Mouse (Mus musculus): Measurements from ENCODE around the gene Pygb. TPM values are rescaled to one million over a fixed set of nuclear protein-coding genes. Genes with fewer than 3 reads are reported as not detected.

Pygb gene
- polyA plus RNA-seq, 1 experiment: 25.7 TPM

DNA sequence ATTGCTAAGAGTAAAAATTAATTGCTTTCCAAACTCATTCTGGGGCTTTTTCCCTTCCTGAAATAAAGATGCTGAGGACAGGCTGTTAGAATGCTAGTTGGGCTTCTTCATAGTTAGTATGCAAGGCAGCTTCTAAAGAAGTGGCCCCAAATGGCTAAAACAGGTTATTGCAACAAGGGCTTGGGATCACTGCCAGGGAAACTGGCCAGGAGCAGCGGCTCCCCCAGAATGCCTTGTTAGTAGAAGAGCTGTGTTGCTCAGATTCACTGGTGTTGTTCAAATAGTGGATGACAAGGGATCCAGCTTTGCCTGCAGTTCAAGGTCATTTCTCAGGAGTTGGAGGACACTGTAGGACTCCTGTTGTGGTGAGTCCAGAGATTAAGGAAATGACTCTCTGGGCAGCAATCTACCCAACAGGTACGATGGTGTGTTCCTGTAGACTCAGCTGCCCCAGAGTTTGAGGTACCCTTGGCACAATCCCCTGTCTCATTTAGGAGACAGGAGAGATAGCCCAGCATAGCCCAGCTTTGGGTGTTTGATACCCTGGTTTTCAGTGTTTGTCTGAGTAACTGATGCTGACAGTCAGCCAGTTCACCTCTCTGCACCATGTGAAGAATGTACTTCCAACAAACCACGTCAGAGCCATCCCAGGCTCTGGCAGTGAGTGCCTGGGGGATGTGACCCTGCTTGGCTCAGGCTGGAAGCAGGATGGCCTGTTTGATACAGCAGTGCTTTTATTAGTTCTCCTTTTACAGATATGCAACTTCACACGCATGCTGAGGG is 2.4 kb downstream of the Pygb start:
- no peaks in the 10 kb centered on the region for H3K27me3 ChIP-seq (ENCODE audit: control insufficient read depth, insufficient read depth, low read length)
- DNase-seq (ENCODE audit: low read depth in 1 of 2, low spot score in 2 of 2): no peak
- no peak overlapping the region for H3K4me3 ChIP-seq (ENCODE audit: extremely low read depth, insufficient read depth, insufficient read length)
- TF ChIP-seq CTCF (IDR thresholded peaks at IDR 0.05; ENCODE audit: extremely low read depth, insufficient read depth, insufficient read length, insufficient replicate concordance) (no peak), POLR2A (IDR thresholded peaks at IDR 0.05; ENCODE audit: low read depth, low read length) (no peak)
- peaks cover 2% of the 10 kb centered on the region; the same call in 1 of the 2 replicates for H3K4me1 ChIP-seq (ENCODE audit: control insufficient read depth, insufficient read depth, insufficient read length)
- peaks cover 2% of the 10 kb centered on the region; the same call in 1 of the 2 replicates for H3K36me3 ChIP-seq (ENCODE audit: control insufficient read depth, insufficient read depth, low read length)
- H3K27ac ChIP-seq (ENCODE audit: insufficient read depth, low read length): no peak overlapping the region
- WGBS: 73% methylated on average over 4 of the region's 4 CpGs

GRCm38 (mm10) chr2:150793320-150793719 is 6.8 kb downstream of the Pygb start:
- Histone ChIP-seq H3K36me3 (ENCODE audit: control insufficient read depth, insufficient read depth, low read length) (peaks cover 5% of the 10 kb centered on the region; the same call in 1 of the 2 replicates), H3K27me3 (ENCODE audit: control insufficient read depth, insufficient read depth, low read length) (no peaks in the 10 kb centered on the region), H3K4me1 (ENCODE audit: control insufficient read depth, insufficient read depth, insufficient read length) (peaks cover 2% of the 10 kb centered on the region; the same call in 1 of the 2 replicates), H3K4me3 (ENCODE audit: extremely low read depth, insufficient read depth, insufficient read length) (no peak overlapping the region), H3K27ac (ENCODE audit: insufficient read depth, low read length) (no peak overlapping the region)
- 90% methylated on average over 4 of the region's 4 CpGs for WGBS
- TF ChIP-seq CTCF (IDR thresholded peaks at IDR 0.05; ENCODE audit: extremely low read depth, insufficient read depth, insufficient read length, insufficient replicate concordance): no peak
- TF ChIP-seq POLR2A (IDR thresholded peaks at IDR 0.05; ENCODE audit: low read depth, low read length): no peak
- no peak for DNase-seq (ENCODE audit: low read depth in 1 of 2, low spot score in 2 of 2)

GRCm38 (mm10) chr2:150798084-150798483 is 11.5 kb downstream of the Pygb start:
- H3K4me3 ChIP-seq (ENCODE audit: extremely low read depth, insufficient read depth, insufficient read length): no peak overlapping the region
- peaks cover 13% of the 10 kb centered on the region for H3K36me3 ChIP-seq (ENCODE audit: control insufficient read depth, insufficient read depth, low read length)
- TF ChIP-seq CTCF (IDR thresholded peaks at IDR 0.05; ENCODE audit: extremely low read depth, insufficient read depth, insufficient read length, insufficient replicate concordance) (no peak), POLR2A (IDR thresholded peaks at IDR 0.05; ENCODE audit: low read depth, low read length) (no peak)
- no peaks in the 10 kb centered on the region for H3K4me1 ChIP-seq (ENCODE audit: control insufficient read depth, insufficient read depth, insufficient read length)
- no peak overlapping the region for H3K27ac ChIP-seq (ENCODE audit: insufficient read depth, low read length)
- no peaks in the 10 kb centered on the region for H3K27me3 ChIP-seq (ENCODE audit: control insufficient read depth, insufficient read depth, low read length)
- no peak for DNase-seq (ENCODE audit: low read depth in 1 of 2, low spot score in 2 of 2)
- 87% methylated on average over 7 of the region's 7 CpGs for WGBS

- WGBS: 94% methylated on average over 5 of the region's 5 CpGs
- TF ChIP-seq CTCF (IDR thresholded peaks at IDR 0.05; ENCODE audit: extremely low read depth, insufficient read depth, insufficient read length, insufficient replicate concordance) (no peak), POLR2A (IDR thresholded peaks at IDR 0.05; ENCODE audit: low read depth, low read length) (no peak)
Observed at GRCm38 (mm10) chr2:150800616-150801015, 14.1 kb downstream of the Pygb start.

DNA sequence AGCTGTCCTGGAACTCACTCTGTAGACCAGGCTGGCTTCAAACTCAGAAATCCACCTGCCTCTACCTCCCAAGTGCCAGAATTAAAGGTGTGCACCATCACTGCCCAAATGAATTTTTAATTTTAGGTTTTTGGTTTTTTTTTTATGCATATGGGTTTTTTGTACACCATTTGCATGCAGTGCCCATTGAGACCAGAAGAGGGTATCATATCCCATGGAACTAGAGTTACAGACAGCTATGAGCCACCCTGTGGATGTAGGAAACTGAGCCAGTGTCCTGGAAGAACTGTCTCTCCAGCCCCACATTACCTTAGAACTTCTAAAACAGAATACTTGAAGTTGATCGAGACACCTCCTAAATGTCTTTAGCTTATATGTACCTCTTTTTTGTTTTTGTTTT is 16.5 kb downstream of the Pygb start:
- no peak for TF ChIP-seq CTCF (IDR thresholded peaks at IDR 0.05; ENCODE audit: extremely low read depth, insufficient read depth, insufficient read length, insufficient replicate concordance)
- no peak for TF ChIP-seq POLR2A (IDR thresholded peaks at IDR 0.05; ENCODE audit: low read depth, low read length)
- DNase-seq (ENCODE audit: low read depth in 1 of 2, low spot score in 2 of 2): no peak

More at GRCm38 (mm10) chr2:150800616-150801015, 14.1 kb downstream of the Pygb start:
- H3K4me1 ChIP-seq (ENCODE audit: control insufficient read depth, insufficient read depth, insufficient read length): no peaks in the 10 kb centered on the region
- H3K4me3 ChIP-seq (ENCODE audit: extremely low read depth, insufficient read depth, insufficient read length): no peak overlapping the region
- no peaks in the 10 kb centered on the region for H3K27me3 ChIP-seq (ENCODE audit: control insufficient read depth, insufficient read depth, low read length)
- no peak for DNase-seq (ENCODE audit: low read depth in 1 of 2, low spot score in 2 of 2)
- peaks cover 15% of the 10 kb centered on the region for H3K36me3 ChIP-seq (ENCODE audit: control insufficient read depth, insufficient read depth, low read length)
- H3K27ac ChIP-seq (ENCODE audit: insufficient read depth, low read length): no peak overlapping the region

GRCm38 (mm10) chr2:150808381-150808780 is 21.8 kb downstream of the Pygb start:
- no peak overlapping the region for H3K27ac ChIP-seq (ENCODE audit: insufficient read depth, low read length)
- no peaks in the 10 kb centered on the region for H3K27me3 ChIP-seq (ENCODE audit: control insufficient read depth, insufficient read depth, low read length)
- no peaks in the 10 kb centered on the region for H3K4me1 ChIP-seq (ENCODE audit: control insufficient read depth, insufficient read depth, insufficient read length)
- TF ChIP-seq CTCF (IDR thresholded peaks at IDR 0.05; ENCODE audit: extremely low read depth, insufficient read depth, insufficient read length, insufficient replicate concordance) (no peak), POLR2A (IDR thresholded peaks at IDR 0.05; ENCODE audit: low read depth, low read length) (no peak)
- no peak for DNase-seq (ENCODE audit: low read depth in 1 of 2, low spot score in 2 of 2)
- peaks cover 39% of the 10 kb centered on the region for H3K36me3 ChIP-seq (ENCODE audit: control insufficient read depth, insufficient read depth, low read length)
- no peak overlapping the region for H3K4me3 ChIP-seq (ENCODE audit: extremely low read depth, insufficient read depth, insufficient read length)
- WGBS: 85% methylated on average over 6 of the region's 6 CpGs

More for the DNA sequence above, 16.5 kb downstream of the Pygb start:
- H3K4me1 ChIP-seq (ENCODE audit: control insufficient read depth, insufficient read depth, insufficient read length): no peaks in the 10 kb centered on the region
- no peaks in the 10 kb centered on the region for H3K27me3 ChIP-seq (ENCODE audit: control insufficient read depth, insufficient read depth, low read length)
- no peak overlapping the region for H3K4me3 ChIP-seq (ENCODE audit: extremely low read depth, insufficient read depth, insufficient read length)
- WGBS: 93% methylated on average over 1 of the region's 1 CpGs
- H3K27ac ChIP-seq (ENCODE audit: insufficient read depth, low read length): no peak overlapping the region
- peaks cover 21% of the 10 kb centered on the region for H3K36me3 ChIP-seq (ENCODE audit: control insufficient read depth, insufficient read depth, low read length)

GRCm38 (mm10) chr2:150808812-150809211 is 22.3 kb downstream of the Pygb start:
- Histone ChIP-seq H3K27me3 (ENCODE audit: control insufficient read depth, insufficient read depth, low read length) (no peaks in the 10 kb centered on the region), H3K27ac (ENCODE audit: insufficient read depth, low read length) (no peak overlapping the region), H3K4me3 (ENCODE audit: extremely low read depth, insufficient read depth, insufficient read length) (no peak overlapping the region), H3K36me3 (ENCODE audit: control insufficient read depth, insufficient read depth, low read length) (peaks cover 42% of the 10 kb centered on the region), H3K4me1 (ENCODE audit: control insufficient read depth, insufficient read depth, insufficient read length) (no peaks in the 10 kb centered on the region)
- WGBS: 95% methylated on average over 6 of the region's 6 CpGs
- no peak for DNase-seq (ENCODE audit: low read depth in 1 of 2, low spot score in 2 of 2)
- TF ChIP-seq POLR2A (IDR thresholded peaks at IDR 0.05; ENCODE audit: low read depth, low read length): no peak
- no peak for TF ChIP-seq CTCF (IDR thresholded peaks at IDR 0.05; ENCODE audit: extremely low read depth, insufficient read depth, insufficient read length, insufficient replicate concordance)
